Mouse (Mus musculus) heart, postnatal 0 days (tissue): ENCODE measurements at regions not wholly inside any gene's neighbourhood (a gene's known extent, or its start where the extent isn't known, plus 50 kb on each side); places are given as distances from the start of the nearest gene placed in this dataset.
A peak's percentile ranks its signal among the peaks of the same experiment; 100 is the strongest.

Source experiments
- CTCF ChIP-seq: IDR thresholded peaks from 2 replicates; pipeline ENCODE4 v1.5.1; 2016; ENCODE audit warnings: antibody characterized with exemption, control low read depth, low read depth
- EP300 ChIP-seq: IDR thresholded peaks from 2 replicates; pipeline ENCODE4 v1.6.1; 2016; ENCODE audit warnings: antibody characterized with exemption, low read depth

DNA sequence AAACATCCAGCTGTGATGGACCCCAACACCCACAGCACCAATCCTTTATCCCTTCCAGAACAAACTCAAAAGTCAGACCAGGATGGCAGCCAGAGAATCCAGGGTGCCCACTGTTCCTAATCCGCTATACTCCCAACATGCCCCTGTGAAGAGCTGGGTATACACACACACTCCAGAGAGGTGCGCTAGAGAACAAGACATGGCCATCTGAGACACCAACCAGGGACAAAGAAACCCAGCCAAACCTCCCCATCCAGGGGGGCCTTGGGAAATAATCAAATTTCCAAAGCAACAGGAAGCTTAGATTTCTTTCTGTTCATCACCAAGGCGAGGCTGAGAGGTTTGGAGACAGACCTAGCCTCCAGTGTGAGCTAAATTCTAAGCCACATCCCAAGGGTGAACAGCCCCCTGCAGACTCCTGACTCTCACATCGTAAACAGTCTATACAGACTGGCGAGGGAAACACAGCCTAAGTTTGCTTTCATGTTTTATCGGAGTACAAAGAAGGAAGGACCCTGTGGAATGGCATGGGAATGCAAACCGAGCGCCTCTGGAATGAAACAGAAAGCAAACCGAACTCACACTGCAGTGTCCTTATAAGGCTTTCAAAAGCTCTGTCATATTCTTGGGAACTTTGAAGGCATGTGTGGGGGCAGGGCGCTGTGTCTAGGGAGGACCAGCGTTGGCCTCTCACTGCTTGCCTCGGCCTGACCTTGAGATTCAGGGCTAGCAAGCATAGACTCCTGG, 85.9 kb upstream of the Sfswap start:
- TF ChIP-seq EP300 (no peak), CTCF (peak; percentile 45)
